Mouse (Mus musculus): ENCODE measurements around the gene Mfap3l.
"Not testable (repeated sequence)": the region's sequence is repeated elsewhere in the genome, so short reads cannot be mapped to it uniquely, and the experiment has no call there.

Gene Mfap3l

GRCm38 (mm10) chr8:60657425-60658113 lies 24.9 kb downstream of the Mfap3l start:
- no peak for DNase-seq

GRCm38 (mm10) chr8:60658114-60658500 lies 25.5 kb downstream of the Mfap3l start:
- DNase-seq, result no peak

- DNase-seq, result not testable (repeated sequence)
These were observed 26.1 kb downstream of the Mfap3l start for GRCm38 (mm10) chr8:60658686-60659085.

- no peak for DNase-seq
These were observed 27.1 kb downstream of the Mfap3l start for GRCm38 (mm10) chr8:60659721-60660120.

GRCm38 (mm10) chr8:60661191-60661590 lies 28.6 kb downstream of the Mfap3l start:
- DNase-seq, result no peak

- no peak for DNase-seq
These were observed 30.9 kb downstream of the Mfap3l start for GRCm38 (mm10) chr8:60663552-60663951.

- DNase-seq, result no peak
These were observed 33.2 kb downstream of the Mfap3l start for GRCm38 (mm10) chr8:60665821-60666220.

- no peak for DNase-seq
These were observed 34.2 kb downstream of the Mfap3l start for GRCm38 (mm10) chr8:60666852-60667251.

GRCm38 (mm10) chr8:60678590-60678989 lies 46.0 kb downstream of the Mfap3l start:
- no peak for DNase-seq

- no peak for DNase-seq
These were observed 49.2 kb downstream of the Mfap3l start for GRCm38 (mm10) chr8:60681811-60682210.

GRCm38 (mm10) chr8:60682340-60682739 lies 49.7 kb downstream of the Mfap3l start:
- DNase-seq, result no peak

- DNase-seq, result no peak
These were observed 79.0 kb downstream of the Mfap3l start for GRCm38 (mm10) chr8:60711516-60712086.

- DNase-seq, result no peak
These were observed 82.1 kb downstream of the Mfap3l start for GRCm38 (mm10) chr8:60714724-60715123.

GRCm38 (mm10) chr8:60718692-60719091 lies 86.1 kb downstream of the Mfap3l start:
- no peak for DNase-seq

All from B cell, adult 2 months (primary cell).